Mouse (Mus musculus): Measurements from ENCODE around the gene Eif3a. TPM values are rescaled to one million over a fixed set of nuclear protein-coding genes. Genes with fewer than 3 reads are reported as not detected.

Eif3a gene
- 124 and 128 TPM in 2 replicates for polyA plus RNA-seq (2015; fragmentation: Nextera tagmentation; extraction: Ambion mirVana)

DNA sequence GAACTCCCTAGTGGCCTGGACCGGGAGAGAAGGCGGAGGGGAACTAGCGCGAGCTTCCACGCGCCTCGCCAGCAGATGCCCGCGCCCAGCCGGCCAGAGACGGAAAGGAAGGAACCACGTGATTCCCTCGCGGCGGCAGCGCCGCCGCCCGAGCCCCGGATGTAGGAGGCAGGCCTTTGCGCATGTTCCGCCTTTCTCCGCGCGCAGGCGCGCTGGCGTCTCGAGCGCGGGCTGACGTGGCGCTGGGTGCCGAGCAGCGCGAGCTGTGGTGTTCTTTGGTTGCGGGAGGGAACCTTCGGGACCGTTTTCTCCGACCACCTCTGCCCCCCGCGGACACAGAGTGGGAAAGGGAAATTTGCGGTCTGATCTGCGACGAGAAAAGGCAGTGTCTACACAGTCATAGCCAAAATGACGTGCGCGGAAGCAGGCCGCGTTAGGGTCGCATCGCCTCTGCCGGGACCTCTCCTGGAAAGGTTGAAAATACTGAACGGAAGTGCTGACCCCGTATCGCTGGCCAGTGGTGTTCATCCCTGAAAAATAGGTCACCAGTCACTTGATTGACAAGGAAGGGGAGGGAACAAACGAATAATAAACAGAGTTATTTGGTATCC, at the start of gene Eif3a:
Eif3a (minus strand) TSS at position 108 of the 611 bp plus-strand sequence.
- Histone ChIP-seq H3K9me3 (no peaks in the 10 kb centered on the region), H3K27ac (peak within 1 kb of the TSS; percentile 97), H3K27me3 (no peaks in the 10 kb centered on the region), H3K36me3 (no peaks in the 10 kb centered on the region), H3K4me3 (replicated peaks) (peak within 1 kb of the TSS; percentile 97), H3K4me1 (replicated peaks) (peaks cover 38% of the 10 kb centered on the region), H3K9ac (replicated peaks) (peak within 1 kb of the TSS; percentile 100), H3K4me2 (replicated peaks) (peak within 1 kb of the TSS; percentile 89)
- WGBS = under 1% methylated on average over 54 of the region's 57 CpGs
- peak; percentile 97 for ATAC-seq

DNA sequence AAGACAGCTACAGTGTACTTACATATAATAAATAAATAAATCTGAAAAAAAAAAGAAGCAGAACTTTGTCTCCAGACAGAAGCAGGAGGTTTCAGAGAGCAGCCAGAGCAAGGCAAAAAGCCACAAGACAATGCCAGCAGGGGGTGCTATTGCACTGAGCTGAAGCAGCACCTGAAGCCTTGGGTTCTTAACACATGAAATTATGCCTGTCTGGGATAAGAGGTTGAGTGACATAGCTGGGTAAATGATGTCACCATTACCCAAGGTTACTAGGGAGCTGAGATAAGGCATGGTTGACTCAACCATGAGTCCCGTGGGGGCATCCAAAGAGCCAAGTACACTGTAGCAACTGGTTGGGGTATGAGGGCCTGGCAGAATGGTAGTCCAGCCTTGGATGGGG, 47.3 kb upstream of the Eif3a start:
- no peaks in the 10 kb centered on the region for H3K27me3 ChIP-seq
- no peak overlapping the region for H3K4me2 ChIP-seq (replicated peaks)
- H3K27ac ChIP-seq = no peak overlapping the region
- H3K9ac ChIP-seq (replicated peaks) = no peak overlapping the region
- peaks cover 71% of the 10 kb centered on the region for H3K36me3 ChIP-seq
- WGBS = 84% methylated on average over 1 of the region's 1 CpGs
- no peaks in the 10 kb centered on the region for H3K4me1 ChIP-seq (replicated peaks)
- ATAC-seq = peak; percentile 55
- H3K9me3 ChIP-seq = no peaks in the 10 kb centered on the region
- H3K4me3 ChIP-seq (replicated peaks) = no peak overlapping the region

DNA sequence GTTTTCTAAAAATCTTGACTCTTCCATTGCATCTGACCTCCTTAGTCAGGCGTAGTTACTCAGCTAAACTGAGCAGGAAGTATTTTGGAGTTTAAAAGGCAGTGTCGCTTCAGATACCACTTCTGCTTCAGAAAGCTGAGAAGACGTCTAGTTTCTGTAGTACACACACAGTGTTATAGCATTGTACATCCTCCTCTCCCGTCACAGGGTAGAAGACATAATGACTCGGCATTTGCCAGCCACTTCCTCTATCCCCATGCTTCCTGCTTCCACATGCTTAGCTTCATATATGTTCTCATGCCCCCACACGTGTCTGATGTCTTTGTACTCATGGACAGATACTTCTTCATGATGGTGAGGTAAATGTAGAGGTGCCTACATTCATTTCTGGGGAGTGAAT, 28.2 kb upstream of the Eif3a start:
- H3K4me3 ChIP-seq (replicated peaks) = no peak overlapping the region
- H3K27me3 ChIP-seq = no peaks in the 10 kb centered on the region
- no peak overlapping the region for H3K9ac ChIP-seq (replicated peaks)
- H3K4me1 ChIP-seq (replicated peaks) = no peaks in the 10 kb centered on the region
- WGBS = 89% methylated on average over 6 of the region's 6 CpGs
- peaks cover 62% of the 10 kb centered on the region for H3K36me3 ChIP-seq
- no peak for ATAC-seq
- H3K9me3 ChIP-seq = no peaks in the 10 kb centered on the region
- no peak overlapping the region for H3K27ac ChIP-seq
- H3K4me2 ChIP-seq (replicated peaks) = no peak overlapping the region

DNA sequence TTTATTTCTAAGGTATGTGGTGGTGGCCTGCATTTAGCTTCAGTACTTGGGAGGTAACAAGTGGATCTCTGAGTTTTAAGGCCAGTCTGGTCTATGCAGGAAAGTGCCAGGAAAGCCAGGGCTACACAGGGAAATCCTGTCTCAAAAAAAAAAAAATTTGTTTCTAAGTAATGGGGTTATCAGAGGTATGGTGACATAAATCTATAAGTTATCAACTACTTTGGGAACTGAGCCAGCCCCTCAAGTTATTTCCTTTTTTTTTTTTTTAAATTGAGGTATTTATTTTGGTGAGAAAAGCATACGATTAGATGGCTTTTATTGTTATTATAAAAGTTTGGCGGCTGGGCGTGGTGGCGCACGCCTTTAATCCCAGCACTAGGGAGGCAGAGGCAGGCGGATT, 22.7 kb upstream of the Eif3a start:
- no peak for ATAC-seq
- H3K36me3 ChIP-seq = peaks cover 20% of the 10 kb centered on the region
- no peak overlapping the region for H3K4me2 ChIP-seq (replicated peaks)
- no peaks in the 10 kb centered on the region for H3K27me3 ChIP-seq
- WGBS = 95% methylated on average over 6 of the region's 6 CpGs
- H3K4me3 ChIP-seq (replicated peaks) = no peak overlapping the region
- peaks cover 12% of the 10 kb centered on the region for H3K4me1 ChIP-seq (replicated peaks)
- H3K9ac ChIP-seq (replicated peaks) = no peak overlapping the region
- no peak overlapping the region for H3K27ac ChIP-seq
- no peaks in the 10 kb centered on the region for H3K9me3 ChIP-seq

DNA sequence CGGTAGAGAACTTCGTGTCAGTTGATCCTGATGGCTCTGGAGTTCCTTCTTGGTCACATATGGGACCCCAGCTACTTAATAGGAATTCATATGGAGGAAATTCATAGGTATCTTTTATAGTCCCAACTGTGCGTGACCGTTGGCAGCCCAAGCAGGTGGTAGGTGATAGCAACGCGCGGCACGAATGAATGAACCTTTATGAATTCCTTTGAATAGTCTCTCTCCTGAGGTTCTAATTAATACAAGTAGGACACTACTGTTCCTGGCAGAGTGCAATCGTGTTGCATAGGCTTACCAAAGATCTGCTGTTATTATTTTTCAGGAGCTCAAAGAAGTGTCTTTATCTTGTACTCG, 21.6 kb upstream of the Eif3a start:
- Histone ChIP-seq H3K27ac (peak overlapping the region; percentile 56; the same call in 1 of the 2 replicates), H3K27me3 (no peaks in the 10 kb centered on the region)
- ATAC-seq = no peak

DNA sequence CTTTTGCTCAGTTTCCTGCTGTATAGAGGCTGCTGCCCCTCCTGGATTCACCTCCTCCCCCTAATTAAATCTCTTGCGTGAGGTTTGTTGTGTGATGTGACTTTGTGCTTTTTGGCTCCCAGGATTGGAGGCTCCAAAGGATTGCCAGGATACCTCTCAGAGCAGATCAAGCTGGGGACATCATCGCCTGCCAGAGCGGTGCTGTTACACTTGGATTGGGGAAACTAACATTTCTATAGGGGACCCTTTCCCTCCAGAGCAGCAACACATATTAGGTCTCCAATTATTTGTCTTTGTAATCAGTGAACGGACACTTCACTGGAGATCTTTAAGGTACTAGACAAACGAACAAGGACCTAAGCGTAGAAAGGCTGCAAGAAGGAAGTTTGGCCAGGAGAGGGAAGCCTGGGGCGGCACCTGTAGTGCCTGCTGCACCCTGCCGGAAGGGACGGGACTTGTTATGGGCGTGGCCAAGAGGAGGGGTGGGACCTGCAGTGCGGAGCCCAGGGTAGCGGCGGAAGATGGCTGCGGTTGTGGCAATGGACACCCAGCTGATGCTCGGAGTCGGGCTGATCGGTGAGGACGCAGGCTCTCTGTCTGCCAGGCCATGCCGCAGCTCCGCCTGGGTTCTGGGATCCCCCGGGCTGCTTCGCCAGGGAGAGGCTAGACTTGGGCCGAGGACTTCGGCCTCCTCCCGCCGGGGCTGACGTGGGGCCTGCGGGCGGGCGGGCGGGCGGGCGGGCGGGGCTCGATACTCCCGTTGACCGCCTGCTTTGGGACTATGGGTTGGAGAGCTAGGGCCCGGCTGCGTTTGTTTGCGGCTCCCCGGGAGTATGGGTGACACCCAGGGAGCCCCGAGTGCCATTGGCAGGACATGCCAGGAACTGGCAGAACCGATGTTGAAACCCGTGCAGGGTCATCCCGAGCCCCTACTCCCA, 20.9 kb upstream of the Eif3a start, which contains the start of gene Fam45a:
Fam45a (plus strand) TSS at position 488 of the 938 bp plus-strand sequence.
- H3K4me3 ChIP-seq (replicated peaks) = peak within 1 kb of the TSS; percentile 70
- peaks cover 13% of the 10 kb centered on the region for H3K36me3 ChIP-seq
- 2% methylated on average over 45 of the region's 45 CpGs for WGBS
- H3K4me1 ChIP-seq (replicated peaks) = peaks cover 12% of the 10 kb centered on the region
- H3K9me3 ChIP-seq = no peaks in the 10 kb centered on the region
- peak within 1 kb of the TSS; percentile 56 for H3K27ac ChIP-seq
- peak within 1 kb of the TSS; percentile 79 for H3K9ac ChIP-seq (replicated peaks)
- ATAC-seq = peak; percentile 100
- H3K27me3 ChIP-seq = no peaks in the 10 kb centered on the region
- peak within 1 kb of the TSS; percentile 65 for H3K4me2 ChIP-seq (replicated peaks)

More for the DNA sequence above, 21.6 kb upstream of the Eif3a start:
- Histone ChIP-seq H3K9me3 (no peaks in the 10 kb centered on the region), H3K36me3 (peaks cover 18% of the 10 kb centered on the region), H3K4me1 (replicated peaks) (peaks cover 12% of the 10 kb centered on the region), H3K9ac (replicated peaks) (peak overlapping the region; percentile 79), H3K4me2 (replicated peaks) (peak overlapping the region; percentile 65), H3K4me3 (replicated peaks) (peak overlapping the region; percentile 70)
- WGBS = 19% methylated on average over 10 of the region's 10 CpGs

DNA sequence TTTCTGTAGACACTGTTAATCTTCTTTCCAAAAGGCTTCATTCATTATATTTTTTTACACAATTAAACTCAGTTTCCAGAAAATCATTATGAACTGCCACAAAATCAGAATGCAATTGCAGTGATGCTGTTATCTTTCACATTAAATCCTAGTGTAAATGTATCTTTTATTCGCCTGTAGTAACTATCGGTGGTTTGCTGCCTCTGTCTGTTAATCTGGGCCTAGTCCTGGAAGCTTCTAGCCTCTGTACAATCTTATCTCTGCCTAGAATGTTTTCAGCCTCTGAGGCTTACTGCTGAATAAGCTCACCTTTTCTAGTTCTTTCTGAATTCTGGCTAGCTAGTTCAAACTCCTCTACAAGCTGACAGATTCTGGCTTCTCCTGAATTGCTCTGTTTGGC, 19.5 kb upstream of the Eif3a start:
- no peak for ATAC-seq
- H3K4me1 ChIP-seq (replicated peaks) = peaks cover 12% of the 10 kb centered on the region
- H3K27ac ChIP-seq = no peak overlapping the region
- H3K36me3 ChIP-seq = peaks cover under 1% of the 10 kb centered on the region; the same call in 1 of the 2 replicates
- H3K9ac ChIP-seq (replicated peaks) = no peak overlapping the region
- H3K4me3 ChIP-seq (replicated peaks) = no peak overlapping the region
- no peaks in the 10 kb centered on the region for H3K27me3 ChIP-seq
- H3K9me3 ChIP-seq = no peaks in the 10 kb centered on the region
- no peak overlapping the region for H3K4me2 ChIP-seq (replicated peaks)
- 96% methylated on average over 2 of the region's 2 CpGs for WGBS

DNA sequence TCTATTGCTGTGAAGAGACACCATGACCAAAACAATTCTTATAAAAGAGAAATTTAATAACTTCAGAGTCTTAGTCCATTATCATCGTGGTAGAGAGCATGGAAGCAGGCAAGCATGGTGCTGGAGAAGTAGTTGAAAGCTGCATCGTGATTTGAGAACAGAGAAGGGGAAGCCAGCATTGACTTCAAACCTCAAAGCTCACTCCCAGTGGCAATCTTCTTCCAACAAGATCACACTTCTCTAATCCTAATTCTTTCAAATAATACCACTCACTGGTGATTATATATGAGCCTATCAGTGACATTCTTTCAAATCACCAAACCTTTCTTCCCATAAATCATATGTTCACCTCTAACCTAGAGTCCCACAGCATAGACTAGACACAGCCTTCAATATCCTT, 14.4 kb upstream of the Eif3a start:
- no peaks in the 10 kb centered on the region for H3K9me3 ChIP-seq
- H3K4me3 ChIP-seq (replicated peaks) = no peak overlapping the region
- no peak for ATAC-seq
- no peaks in the 10 kb centered on the region for H3K36me3 ChIP-seq
- 69% methylated on average over 2 of the region's 2 CpGs for WGBS
- no peak overlapping the region for H3K9ac ChIP-seq (replicated peaks)
- no peaks in the 10 kb centered on the region for H3K27me3 ChIP-seq
- H3K4me2 ChIP-seq (replicated peaks) = no peak overlapping the region
- no peak overlapping the region for H3K27ac ChIP-seq
- H3K4me1 ChIP-seq (replicated peaks) = no peaks in the 10 kb centered on the region

DNA sequence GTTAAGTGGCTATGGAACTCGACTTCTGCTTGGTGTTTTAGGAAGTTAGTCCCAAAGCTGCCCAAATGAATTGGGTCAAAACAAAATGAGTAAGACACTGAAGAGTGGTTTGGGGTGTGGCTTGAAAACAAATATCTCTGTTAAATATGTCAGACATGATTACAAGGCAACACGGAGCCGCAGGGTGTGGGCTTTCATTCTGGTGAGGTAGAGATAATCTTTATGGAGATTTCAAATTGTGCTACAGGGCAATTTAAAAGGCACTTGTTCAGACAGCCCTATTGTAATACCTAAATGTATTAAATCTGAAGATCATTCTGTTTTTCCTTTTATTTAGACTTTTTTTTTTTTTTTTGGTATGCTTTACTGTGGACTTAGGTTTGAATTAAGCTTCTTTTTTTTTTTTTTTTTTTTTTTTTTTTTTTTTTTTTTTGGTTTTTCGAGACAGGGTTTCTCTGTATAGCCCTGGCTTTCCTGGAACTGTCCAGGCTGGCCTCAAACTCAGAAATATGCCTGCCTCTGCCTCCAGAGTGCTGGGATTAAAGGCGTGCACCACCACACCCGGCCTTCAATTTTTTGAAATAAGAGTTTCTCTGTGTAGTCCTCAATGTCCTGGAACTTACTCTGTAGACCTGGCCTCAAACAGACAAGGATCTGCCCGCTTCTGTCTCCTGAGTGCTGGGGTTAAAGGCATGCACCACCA, 9.6 kb upstream of the Eif3a start:
- no peak for ATAC-seq
- H3K4me2 ChIP-seq (replicated peaks) = no peak overlapping the region
- no peak overlapping the region for H3K9ac ChIP-seq (replicated peaks)
- H3K4me3 ChIP-seq (replicated peaks) = no peak overlapping the region
- H3K4me1 ChIP-seq (replicated peaks) = no peaks in the 10 kb centered on the region
- no peak overlapping the region for H3K27ac ChIP-seq
- WGBS = 82% methylated on average over 7 of the region's 7 CpGs
- no peaks in the 10 kb centered on the region for H3K27me3 ChIP-seq
- no peaks in the 10 kb centered on the region for H3K9me3 ChIP-seq
- no peaks in the 10 kb centered on the region for H3K36me3 ChIP-seq

DNA sequence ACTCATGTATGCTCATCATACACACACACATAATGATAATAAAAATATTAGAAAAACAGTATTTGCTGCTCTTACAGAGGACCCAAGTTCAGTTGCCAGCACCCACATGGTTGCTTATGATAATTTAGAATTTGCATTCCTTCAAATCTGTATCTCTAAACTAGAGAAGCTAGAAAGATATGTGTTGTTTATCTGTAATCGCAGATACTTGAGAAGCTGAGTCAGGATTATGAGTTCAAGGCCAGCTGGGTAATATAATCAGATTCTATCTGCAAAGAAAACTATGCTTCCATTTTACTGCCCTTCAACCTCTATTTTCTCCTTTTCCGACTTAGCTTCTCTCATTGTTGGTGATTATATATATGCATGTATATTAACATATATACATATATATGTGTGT, 7.0 kb upstream of the Eif3a start:
- 91% methylated on average over 2 of the region's 2 CpGs for WGBS
- no peak overlapping the region for H3K9ac ChIP-seq (replicated peaks)
- no peak overlapping the region for H3K4me3 ChIP-seq (replicated peaks)
- H3K36me3 ChIP-seq = no peaks in the 10 kb centered on the region
- H3K27ac ChIP-seq = no peak overlapping the region
- no peaks in the 10 kb centered on the region for H3K4me1 ChIP-seq (replicated peaks)
- H3K9me3 ChIP-seq = no peaks in the 10 kb centered on the region
- ATAC-seq = no peak
- no peak overlapping the region for H3K4me2 ChIP-seq (replicated peaks)
- no peaks in the 10 kb centered on the region for H3K27me3 ChIP-seq

DNA sequence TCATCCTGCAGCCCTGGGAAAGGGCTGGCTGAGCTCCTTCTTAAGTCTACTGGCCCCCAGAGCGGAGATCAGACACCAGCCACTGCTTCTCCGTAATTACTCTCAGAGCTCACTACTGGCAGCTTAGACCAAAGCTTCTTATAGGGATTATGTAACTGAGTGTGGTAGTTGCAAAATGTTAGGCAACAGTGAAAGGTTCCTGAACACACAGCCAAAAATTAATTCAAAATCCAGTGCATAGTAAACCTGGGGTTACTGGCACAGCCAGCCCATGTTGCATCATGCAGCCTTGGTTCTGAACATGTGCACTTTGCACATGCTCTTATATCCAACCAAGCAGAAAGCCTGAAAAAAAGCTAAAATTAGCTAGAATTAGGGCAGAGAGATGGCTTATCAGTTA, 4.8 kb upstream of the Eif3a start:
- Histone ChIP-seq H3K27me3 (no peaks in the 10 kb centered on the region), H3K4me3 (replicated peaks) (no peak overlapping the region), H3K36me3 (no peaks in the 10 kb centered on the region), H3K9ac (replicated peaks) (no peak overlapping the region), H3K27ac (no peak overlapping the region), H3K4me2 (replicated peaks) (no peak overlapping the region), H3K9me3 (no peaks in the 10 kb centered on the region), H3K4me1 (replicated peaks) (peaks cover 4% of the 10 kb centered on the region)
- ATAC-seq = no peak
- 72% methylated on average over 2 of the region's 2 CpGs for WGBS

DNA sequence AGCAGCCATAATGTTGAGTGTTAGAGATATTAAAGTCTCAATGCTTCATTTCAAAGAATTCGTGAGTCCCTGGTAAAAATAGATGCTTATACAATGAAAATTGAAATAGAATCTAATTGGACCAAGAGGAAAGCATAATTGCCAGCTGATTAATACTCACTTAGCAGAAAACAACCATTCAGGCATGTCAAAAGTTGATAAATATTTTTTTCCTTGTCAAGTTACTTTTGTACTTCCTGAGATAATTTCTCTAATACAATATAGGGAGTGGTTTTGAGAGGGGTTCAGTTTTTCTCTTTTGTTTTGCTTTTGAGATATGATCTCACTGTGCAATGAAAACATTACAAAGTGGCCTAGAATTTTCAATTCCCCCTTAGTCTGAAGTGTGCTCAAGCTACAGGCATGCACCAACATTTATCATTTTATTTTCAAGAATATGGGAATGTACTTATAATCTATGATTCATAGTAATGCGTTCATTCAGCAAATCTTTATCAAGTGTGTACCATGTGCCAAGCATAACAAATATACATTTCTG, 2.8 kb upstream of the Eif3a start:
- H3K4me3 ChIP-seq (replicated peaks) = no peak overlapping the region
- no peak overlapping the region for H3K9ac ChIP-seq (replicated peaks)
- H3K4me2 ChIP-seq (replicated peaks) = no peak overlapping the region
- no peaks in the 10 kb centered on the region for H3K9me3 ChIP-seq
- 83% methylated on average over 2 of the region's 2 CpGs for whole genome bisulfite sequencing
- no peak for ATAC-seq
- H3K27me3 ChIP-seq = no peaks in the 10 kb centered on the region
- H3K36me3 ChIP-seq = no peaks in the 10 kb centered on the region
- no peak overlapping the region for H3K27ac ChIP-seq
- peaks cover 16% of the 10 kb centered on the region for H3K4me1 ChIP-seq (replicated peaks)

Data from midbrain, embryonic 13.5 days (tissue).